Mouse (Mus musculus): ENCODE data around the gene Stab2.

Gene Stab2

GRCm38 (mm10) chr10:86990666-86991065 lies 17.2 kb downstream of the Stab2 start:
- no peak for DNase-seq (ENCODE audit: low read depth, low spot score)

GRCm38 (mm10) chr10:86989838-86990237 lies 18.0 kb downstream of the Stab2 start:
- DNase-seq (ENCODE audit: low read depth, low spot score): no peak

DNA sequence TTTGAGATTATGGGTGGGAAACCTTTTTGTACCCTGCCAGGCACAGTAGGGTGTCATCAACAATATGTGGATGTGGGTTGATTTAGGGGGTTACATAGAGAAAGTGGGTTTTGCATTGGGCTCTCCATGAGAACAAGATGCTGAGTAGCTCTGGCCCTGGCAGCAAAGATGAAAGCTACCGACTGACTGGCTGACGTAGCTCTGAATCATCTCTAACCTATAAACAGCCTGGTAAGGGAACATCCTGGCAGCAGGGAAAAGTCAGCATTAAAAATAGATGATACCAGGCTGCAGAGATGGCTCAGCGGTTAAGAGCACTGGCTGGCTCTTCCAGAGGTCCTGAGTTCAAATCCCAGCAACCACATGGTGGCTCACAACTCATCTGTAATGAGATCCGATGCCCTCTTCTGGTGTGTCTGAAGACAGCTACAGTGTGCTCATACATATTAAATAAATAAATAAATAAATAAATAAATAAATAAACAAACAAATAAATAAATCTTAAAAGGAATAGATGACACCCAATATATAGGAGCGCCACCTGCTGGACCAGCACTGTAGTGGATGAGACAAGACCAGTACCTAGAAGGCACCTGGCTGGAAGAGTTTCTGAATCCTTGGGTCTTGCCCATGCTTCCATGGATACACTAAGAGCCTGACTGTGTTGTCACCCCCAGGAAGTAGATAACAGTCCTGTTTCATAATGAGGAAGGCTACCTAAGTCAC lies 31.7 kb downstream of the Stab2 start:
- no peak for DNase-seq (ENCODE audit: low read depth, low spot score)

GRCm38 (mm10) chr10:86973276-86973675 lies 34.5 kb downstream of the Stab2 start:
- no peak for DNase-seq (ENCODE audit: low read depth, low spot score)

DNA sequence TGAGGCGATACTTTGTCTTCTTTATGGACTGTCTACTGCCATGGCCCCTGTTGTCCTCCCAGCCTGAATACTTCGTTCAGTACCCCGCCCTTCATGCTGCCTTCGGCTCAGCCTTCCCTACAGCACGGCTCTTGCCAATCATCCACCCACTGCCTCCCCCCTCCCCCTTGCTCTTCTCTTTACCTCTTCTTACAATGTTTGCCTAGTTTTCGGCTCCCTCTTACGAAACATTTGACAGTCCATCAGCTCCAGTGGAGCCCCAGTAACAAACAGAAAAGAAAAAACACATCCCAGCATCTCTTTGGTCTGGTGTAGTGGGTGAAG lies 35.4 kb downstream of the Stab2 start:
- no peak for DNase-seq (ENCODE audit: low read depth, low spot score)

- DNase-seq (ENCODE audit: low read depth, low spot score): peak; percentile 53
Observed at GRCm38 (mm10) chr10:86971680-86972502, 35.9 kb downstream of the Stab2 start.

GRCm38 (mm10) chr10:86969346-86969745 lies 38.5 kb downstream of the Stab2 start:
- DNase-seq (ENCODE audit: low read depth, low spot score): no peak

DNA sequence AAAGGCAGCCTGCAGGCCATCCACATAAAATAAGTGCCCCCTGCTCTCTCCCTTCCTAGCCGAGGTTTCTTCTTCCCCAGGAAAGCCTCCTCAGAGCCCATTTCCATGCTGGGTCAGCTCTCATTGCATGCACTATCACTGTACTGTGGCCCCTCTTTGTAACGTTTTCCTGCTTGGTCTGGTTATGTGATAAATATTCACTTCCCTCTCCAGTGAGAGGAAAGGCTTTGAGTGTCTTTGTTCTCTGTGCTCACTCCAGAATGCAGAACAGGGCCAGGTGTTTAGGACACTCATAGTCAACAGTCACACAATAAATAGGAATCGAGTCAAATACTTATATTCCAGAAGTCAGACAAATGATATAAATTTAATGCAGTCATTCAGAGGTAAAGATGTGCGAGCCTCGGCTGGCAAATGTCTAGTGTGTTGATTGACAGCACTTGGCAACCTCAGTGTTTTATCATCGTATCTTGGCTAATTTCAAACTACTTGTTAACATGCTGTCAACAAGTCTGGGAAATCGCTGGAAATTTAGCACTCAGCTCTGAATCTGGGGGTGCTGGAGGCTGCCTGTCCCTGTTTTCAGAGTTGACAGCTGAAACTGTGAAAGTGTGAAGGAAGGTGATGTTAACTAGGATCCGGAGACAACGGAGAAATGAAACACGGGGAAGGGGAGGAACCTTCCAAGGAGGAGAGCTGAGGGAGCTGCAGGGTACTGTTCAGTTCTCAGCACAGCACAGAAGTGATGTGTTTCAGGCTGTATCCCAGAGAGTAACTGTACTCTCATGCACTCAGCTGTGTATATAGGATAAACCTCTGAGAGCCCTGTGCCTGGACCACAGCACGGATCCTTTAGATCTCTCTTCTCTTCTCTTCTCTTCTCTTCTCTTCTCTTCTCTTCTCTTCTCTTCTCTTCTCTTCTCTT lies 46.0 kb downstream of the Stab2 start:
- no peak for DNase-seq (ENCODE audit: low read depth, low spot score)

DNA sequence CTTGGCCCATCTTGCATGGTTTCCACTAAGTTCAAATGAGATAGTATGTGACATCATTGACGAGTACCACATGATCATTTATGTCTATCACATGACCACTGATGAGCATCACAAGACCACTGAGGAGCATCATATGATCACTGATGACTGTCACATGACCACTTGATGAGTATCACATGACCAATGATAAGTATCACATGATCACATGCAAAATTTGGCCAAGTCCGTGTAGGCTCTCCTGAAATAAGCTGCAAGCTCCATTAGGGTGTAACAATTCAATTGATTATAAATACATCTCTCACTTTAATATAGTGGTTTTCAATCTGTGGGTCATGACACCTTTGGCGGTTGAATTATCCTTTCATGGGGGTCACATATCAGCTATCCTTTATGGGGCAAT lies 52.5 kb downstream of the Stab2 start:
- no peak for DNase-seq (ENCODE audit: low read depth, low spot score)

DNA sequence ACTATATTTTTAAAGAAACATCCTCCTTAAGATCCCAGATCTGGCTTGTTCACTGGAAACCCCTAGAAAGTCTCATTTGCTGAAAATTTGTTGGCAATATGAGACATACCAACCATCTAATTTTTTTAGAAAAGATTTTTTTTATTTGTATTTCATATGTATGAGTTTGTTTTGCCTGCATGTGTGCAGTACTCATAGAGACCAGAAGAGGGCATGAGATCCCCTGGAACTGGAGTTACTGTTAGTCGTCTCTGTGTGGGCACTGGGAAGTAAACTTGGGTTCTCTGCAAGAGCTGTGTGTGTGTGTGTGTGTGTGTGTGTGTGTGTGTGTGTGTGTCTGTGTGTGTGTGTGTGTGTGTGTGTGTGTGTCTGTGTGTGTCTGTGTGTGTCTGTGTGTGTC lies 55.1 kb downstream of the Stab2 start:
- DNase-seq (ENCODE audit: low read depth, low spot score): no peak

DNA sequence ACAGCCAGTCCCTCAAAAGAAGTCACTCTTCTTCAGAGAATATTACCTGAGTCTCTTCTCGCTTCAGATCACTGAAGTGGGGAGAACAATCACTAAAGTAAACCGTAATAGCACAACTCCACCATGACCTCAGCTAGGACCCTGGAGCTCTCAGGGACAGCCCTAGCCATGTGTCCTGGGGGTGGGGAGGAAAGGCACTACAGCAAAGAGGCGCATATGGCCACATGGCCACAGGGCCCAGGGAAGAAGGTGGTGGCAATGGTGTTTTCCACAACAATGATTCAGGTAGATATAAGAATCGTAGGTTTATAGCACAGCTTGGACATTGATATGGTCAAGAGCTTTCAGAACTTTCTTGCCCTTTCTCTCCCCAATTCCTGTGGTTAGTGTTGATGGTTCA lies 57.0 kb downstream of the Stab2 start:
- DNase-seq (ENCODE audit: low read depth, low spot score): no peak

- no peak for DNase-seq (ENCODE audit: low read depth, low spot score)
Observed at GRCm38 (mm10) chr10:86949886-86950285, 57.9 kb downstream of the Stab2 start.

DNA sequence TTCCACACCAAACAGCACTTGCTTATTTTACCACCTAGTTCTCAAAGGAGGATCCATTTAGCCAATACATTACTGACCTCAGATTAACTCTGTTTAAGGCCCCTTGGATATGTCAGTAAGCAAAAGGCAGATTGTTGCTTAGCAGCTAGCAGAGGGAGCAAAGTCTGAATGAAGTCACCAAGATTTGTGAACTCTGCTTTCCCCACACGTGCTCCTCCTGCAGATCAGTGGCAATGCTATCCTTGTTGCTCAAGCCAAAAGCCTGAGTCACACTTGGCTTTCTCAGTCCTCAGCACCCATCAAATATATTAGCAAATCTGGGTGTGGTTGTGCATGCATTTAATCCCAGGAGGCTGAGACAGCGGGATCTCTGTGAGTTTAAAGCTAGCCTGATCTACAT lies 60.3 kb downstream of the Stab2 start:
- no peak for DNase-seq (ENCODE audit: low read depth, low spot score)

DNA sequence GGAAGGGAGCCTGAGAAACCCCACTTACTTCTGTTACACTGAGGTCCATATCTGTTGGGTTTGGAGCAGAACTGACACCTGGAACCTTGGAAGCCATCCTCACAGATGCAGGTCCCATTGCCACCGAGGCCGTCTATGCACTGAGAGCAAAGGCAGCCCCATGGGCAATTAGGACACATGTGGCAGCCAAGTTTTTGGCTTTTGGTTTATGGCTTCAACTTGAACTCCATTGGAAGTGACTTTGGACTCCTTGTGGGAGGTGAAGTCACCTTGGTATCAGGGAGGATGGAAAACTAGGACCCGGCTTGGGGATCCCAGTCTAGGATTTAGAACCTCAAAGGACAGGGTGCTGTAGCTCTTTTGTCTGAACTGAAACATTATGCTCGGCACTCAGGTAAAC lies 67.2 kb downstream of the Stab2 start:
- DNase-seq (ENCODE audit: low read depth, low spot score): no peak

- DNase-seq (ENCODE audit: low read depth, low spot score): no peak
Observed at GRCm38 (mm10) chr10:86934376-86934775, 73.4 kb downstream of the Stab2 start.

GRCm38 (mm10) chr10:86933906-86934305 lies 73.9 kb downstream of the Stab2 start:
- no peak for DNase-seq (ENCODE audit: low read depth, low spot score)

DNA sequence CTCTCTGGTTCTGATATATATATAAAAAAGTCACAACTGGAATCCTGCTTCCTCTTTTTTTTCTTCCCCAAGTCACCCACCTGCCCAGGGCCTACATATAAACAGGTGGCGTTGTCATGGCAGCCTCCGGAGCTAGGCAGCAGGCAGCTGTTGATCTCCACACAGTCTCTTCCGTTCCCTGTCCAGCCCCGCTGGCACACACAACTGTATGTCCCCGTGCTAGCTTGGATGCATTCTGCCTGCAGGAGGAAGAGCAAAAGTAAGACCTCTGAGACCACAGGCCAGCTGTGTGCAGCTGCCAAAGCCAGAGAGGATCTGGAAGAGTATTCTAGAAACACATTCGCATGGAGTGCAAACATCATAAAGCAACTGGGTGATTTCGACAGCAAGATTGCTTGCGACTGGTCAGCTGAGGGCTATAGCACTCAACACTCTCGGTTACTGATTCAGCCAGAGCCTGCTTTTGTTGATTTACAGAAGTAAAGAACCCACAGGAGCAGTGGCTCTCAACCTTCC lies 74.6 kb downstream of the Stab2 start:
- DNase-seq (ENCODE audit: low read depth, low spot score): no peak

- no peak for DNase-seq (ENCODE audit: low read depth, low spot score)
Observed at GRCm38 (mm10) chr10:86923602-86924001, 84.2 kb downstream of the Stab2 start.

DNA sequence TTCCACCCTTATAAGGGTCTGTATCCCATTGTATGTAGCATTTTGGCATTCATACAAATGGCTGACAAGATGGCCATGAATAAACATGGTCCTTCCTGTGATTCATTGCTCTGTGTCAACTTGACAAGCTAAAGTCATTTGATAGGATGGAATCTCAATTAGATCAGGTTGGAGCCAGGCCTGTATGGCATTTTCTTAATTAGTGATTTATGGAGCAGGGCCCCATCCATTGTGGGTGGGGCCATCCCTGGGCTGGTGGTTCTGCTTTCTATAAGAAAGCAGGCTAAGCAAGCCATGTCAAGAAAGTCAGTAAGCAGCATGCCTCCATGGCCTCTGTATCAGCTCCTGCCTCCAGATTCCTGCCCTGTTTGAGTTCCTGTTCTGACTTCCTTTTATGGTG lies 92.2 kb downstream of the Stab2 start:
- no peak for DNase-seq (ENCODE audit: low read depth, low spot score)

DNA sequence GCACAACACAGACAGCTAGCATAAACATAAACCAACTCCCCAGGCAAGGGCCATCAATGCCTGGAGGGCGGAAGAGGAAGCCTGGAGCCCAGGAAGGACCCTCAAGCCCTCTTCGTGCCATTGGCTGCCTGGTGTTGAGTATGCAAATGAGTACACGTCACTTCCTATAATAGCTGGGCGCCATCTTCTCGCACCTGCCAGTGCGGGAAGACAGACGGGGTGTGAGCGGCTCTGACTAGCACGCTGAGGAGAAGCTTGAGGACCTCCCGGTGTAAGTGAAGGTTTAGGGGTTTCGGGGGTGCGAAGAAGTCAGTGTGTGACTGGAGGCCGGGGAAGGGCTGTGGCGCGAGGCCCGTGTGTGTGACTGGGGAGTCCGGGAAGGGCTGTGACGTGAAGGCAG lies 99.3 kb downstream of the Stab2 start:
- DNase-seq (ENCODE audit: low read depth, low spot score): no peak

- DNase-seq (ENCODE audit: low read depth, low spot score): no peak
Observed at GRCm38 (mm10) chr10:86907043-86907442, 100.8 kb downstream of the Stab2 start.

- no peak for DNase-seq (ENCODE audit: low read depth, low spot score)
Observed at GRCm38 (mm10) chr10:86895531-86895930, 112.3 kb downstream of the Stab2 start.
